Mouse (Mus musculus): ENCODE measurements around the gene Prr11.
A peak's percentile ranks its signal among the peaks of the same experiment; 100 is the strongest.
"Not testable (repeated sequence)": the region's sequence is repeated elsewhere in the genome, so short reads cannot be mapped to it uniquely, and the experiment has no call there.

Prr11 gene

DNA sequence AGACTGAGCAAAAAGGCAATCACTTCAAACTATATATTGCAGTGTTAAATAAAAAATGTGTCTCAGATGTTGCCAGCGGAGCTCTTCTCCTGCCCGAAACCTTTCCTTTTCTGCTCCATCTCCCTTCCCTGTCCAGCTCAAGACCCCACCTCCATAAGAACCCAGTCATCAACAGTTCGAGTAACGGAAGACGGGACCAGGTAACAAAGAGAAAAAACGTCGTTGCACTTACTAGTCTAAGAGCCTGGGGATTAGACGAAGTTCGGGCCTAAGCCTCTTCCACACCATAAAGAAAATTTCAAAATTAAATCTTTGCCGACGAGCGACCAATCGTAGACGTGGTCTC lies at the start of gene Prr11:
Prr11 (minus strand) TSS at position 300 of the 346 bp plus-strand sequence.
- DNase-seq, result no peak

DNA sequence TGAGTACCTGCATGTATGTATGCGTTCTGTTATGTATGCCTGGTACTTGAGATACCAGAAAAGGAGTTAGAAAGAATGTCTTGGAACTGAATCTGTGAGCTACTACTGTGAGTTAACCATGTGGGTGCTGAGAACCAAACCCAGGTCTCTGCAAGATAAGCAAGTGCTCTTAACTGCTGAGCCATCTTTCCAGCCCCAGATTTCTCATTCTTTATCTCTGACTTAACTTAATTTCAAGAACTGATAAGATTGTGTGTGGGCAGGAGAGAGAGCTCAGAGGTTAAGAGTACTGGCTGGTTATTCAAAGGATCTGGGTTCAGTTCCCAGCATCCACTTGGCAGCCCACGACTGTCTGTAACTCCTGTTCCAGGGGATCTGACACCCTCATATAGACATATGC lies 49.5 kb upstream of the Prr11 start:
- DNase-seq, result no peak

DNA sequence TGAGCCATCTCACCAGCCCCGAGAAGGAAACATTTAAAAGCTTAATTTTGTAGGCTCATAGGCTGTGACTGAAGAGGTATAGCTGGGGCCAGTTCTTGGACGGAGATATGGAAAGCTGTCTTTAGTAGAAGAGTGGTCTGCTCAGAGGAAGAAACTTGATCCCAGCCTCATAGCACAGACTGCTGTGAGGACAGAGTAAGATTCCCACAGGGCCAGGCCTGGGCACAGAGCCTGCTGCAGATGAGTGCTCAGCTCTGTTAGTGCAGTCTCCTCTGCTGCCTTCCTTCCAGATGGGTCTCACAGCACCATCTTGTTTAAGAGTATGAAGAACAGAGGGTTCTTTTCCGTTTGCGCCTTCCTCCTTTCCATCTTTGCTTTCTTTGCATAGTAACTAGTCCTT lies 27.7 kb upstream of the Prr11 start:
- DNase-seq, result no peak

DNA sequence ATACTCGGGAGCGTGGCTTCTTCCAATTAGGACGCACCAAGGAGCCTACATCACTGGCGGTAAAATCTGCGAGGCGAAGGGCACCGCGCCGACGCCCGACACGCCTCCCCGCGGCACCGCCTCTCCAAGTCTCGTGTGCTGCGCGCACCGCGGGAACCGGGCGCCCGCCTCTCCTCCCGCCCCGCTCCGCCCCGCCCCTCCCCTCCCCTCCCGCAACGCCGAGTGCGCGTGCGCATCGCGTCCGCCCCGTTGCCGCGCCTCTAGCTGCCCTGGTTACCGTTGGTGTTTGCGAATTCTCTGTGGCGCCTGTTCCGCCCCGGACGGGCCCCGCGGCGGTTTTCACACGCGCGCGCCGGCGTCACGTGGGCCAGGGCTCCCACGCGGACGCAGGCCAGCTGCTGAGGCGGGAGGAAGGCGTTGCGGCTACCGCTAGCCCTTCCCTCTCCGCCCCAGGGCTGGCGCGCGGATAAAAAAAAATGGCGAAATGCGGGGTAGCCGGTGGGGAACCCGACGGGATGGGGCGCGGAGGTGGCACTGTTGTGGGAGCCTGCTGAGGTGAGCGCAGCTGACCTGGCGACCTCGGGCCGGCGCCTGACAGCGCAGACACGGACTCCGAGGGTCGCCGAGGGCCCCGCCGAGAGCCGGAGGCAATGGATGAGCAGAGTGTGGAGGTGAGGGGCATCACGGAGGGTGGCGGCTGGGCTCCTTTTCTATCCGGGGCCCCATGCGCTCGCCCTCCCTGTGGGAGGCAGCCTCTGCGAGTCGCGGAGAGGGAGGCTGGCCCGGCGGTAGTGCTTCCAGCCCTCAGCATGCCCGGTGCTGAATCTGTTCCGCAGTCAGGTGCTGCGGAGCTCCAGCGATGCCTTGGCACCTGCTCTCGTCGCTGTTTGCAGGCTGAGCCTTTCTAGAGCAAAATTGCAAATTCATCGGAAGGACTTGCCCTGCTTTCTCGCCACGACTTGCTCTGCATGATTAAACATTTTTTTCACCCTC lies 18.6 kb upstream of the Prr11 start, which contains the start of gene Trim37:
Trim37 (plus strand) TSS at position 254 of the 993 bp plus-strand sequence.
- peak; percentile 89 to 93 for DNase-seq

DNA sequence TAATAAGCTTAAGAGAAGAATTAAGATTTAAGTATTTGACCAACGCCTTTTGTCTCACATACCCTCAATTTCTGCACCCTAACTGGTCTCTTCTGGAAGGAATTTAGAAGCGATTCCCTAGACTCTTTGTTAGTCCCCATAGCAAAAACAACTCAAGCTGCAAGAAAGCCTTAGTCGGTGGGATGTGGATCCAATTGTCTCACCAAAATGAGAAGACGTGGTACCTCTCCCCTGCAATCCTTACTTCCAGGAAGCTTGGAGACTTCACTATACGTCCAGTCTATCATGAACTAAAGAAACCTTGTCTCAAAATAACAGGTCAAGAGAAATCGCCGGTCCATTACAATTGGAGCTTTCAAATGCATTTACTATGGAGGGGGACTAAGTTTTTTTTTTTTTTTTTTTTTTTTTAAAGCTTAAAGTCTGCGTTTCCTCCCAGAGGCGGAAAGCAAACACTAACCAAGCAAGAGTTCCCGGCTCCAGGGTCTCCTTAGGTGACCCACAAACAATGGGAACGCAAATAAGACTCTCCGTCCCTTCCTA lies 17.8 kb upstream of the Prr11 start:
- DNase-seq, result no peak

DNA sequence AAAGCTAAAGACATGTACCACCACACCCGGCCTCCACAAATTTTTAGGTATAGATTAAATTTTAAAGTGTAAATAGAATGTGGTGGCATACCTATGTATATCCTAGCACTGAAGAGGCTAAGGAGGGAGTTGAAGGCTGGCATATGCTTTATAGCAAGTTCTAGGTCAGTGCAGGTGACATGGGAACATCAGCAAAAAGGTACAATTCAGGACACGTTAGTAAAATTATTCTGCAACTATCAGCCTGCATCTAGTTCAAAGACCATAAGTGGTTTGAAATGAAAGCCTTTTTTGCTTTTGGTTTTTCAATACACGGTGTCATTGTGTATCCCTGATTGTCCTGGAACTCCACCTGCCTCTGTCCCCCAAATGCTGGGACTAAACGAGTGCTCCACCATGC lies 17.1 kb upstream of the Prr11 start:
- DNase-seq, result no peak

DNA sequence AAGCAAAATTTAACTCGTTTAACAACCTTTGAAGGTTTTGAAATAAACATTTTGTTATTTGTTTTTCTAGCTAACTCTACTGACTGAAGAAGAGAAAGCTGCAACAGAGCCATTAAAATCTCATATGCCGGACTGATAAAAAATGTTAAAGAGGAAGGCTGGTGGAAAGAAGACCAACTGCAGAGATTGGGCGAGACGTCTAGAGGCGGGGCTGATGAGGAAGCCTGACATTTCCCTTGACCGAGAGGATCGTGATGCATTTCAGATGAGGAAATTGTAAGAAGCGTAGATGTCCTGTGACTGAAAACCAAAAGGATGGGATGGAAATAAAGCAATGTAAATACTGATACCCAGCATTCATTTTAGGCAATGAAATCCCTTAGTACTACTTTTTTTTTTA lies 13.4 kb upstream of the Prr11 start:
- no peak for DNase-seq

DNA sequence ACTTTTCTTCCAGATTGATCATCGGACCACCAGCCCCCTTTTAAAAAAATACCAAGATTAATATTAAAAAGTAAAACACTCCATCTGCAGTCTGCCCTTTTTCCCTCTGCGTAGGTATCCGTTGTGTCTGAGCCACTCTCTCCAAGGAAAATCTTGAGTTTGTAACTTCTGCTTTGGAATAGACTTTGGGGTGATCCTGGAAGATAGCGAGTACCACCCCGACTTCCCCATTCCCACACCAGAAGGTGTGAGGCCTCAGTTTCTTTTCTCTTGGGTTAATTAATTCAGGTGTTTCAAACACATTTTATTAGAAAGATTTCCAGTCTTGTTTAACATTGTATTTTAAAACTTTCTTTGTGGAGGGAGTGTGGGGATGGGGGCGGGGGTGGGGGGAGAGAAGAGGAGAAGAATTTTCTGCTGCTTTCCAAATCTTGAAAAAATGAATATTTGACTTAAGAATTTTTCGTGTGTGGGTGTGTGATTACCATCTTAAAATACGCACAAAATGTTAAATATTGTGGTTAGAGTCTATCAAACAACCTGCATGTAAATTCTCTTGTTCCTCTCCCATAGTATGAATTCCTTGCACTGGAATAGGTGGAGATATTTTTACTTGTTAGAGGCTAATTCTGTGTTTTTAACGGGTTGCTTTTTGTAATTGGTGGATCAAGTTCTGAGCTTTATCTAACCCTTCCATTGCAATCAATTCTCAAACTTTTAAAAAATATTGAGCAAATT lies 1.8 kb upstream of the Prr11 start:
- DNase-seq, result no peak

DNA sequence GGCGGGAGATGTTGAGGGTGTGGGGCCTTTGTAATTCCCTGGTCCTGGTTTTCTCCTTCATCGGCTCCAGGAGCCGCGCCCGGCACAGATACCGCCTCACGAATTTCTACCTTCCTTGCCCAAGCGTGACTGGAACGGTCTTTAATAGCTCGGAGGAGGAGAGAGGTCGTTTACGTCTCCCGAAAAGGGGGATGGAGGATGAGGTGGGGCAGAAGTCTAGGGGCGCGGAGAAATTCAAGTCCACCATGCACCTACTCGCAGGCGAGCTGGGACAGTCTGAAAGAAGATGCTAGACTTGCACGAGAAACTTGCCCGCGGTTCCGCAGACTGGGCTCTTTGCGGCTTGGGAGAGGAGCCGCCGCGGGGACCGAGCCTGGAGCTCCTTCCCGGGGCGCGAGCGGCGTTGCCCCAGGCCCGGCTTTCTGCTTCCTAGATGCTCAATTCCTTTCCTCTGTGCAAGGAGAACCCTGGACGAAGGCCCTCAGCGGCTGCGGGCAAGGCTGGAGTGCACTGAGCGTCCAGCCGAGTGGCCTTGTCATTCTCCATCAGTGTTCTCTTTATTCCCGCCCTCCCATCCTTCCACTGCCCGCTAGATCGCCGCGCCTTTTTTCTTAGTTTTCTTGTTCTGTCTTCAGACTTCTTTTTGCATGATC lies 1.1 kb upstream of the Prr11 start:
- peak; percentile 13 to 15 for DNase-seq

DNA sequence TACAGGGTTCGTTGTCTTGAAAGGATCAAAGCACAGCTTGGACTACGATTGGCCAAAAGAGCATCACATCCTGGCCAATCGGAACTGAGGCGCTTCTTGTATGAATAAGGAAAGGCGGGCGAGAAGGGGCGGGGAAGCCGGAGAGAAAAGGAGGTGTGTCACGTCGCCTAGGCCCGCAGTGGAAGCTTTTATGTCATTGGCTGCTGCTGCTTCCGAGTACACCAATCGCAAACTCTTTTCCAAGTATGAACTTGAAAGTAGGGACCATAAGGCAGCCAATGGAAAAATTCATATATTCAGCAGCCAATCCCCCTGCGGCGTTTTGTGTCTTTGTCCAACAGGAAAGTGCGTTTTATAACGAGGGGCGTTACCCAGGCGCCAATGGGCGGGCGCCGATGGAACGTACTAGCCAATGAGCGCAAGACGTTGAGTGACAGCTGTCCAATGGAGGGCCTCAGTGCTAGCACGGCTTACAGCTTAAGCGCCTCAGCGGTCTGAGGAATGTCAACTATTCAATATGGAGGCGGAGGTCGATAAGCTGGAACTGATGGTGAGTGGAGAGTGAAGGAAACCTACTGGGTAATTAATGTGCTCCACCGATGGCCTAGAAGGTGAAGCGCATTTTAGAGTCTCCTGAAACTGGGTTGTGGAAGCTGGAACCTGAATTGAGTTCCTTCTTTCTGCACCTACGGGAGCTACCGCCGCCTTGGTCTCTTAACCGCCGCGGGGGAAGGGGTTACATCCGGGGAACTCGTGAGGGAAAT lies 429 bp upstream of the Prr11 start, which contains the start of gene Ska2:
Ska2 (plus strand) TSS at position 480 of the 764 bp plus-strand sequence.
- peak; percentile 99 for DNase-seq

DNA sequence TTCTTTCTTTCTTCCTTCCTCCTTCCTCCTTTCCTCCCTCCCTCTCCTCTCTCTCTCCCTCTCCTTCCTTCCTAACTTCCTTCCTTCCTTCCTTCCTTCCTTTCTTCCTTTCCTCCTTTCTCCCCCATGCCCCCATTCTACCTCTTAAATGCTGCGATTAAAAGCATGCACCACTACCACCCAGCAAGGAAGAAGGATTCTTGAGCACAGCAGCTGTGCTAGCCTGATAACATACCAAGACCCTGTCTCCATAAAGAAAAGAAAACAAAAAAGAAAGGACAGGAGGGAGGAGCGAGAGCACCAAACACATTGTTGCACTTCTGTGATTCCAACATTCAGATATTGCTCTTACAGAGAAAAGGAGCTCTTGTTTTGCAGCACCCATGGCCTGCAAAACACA lies 21.4 kb downstream of the Prr11 start:
- no peak for DNase-seq

DNA sequence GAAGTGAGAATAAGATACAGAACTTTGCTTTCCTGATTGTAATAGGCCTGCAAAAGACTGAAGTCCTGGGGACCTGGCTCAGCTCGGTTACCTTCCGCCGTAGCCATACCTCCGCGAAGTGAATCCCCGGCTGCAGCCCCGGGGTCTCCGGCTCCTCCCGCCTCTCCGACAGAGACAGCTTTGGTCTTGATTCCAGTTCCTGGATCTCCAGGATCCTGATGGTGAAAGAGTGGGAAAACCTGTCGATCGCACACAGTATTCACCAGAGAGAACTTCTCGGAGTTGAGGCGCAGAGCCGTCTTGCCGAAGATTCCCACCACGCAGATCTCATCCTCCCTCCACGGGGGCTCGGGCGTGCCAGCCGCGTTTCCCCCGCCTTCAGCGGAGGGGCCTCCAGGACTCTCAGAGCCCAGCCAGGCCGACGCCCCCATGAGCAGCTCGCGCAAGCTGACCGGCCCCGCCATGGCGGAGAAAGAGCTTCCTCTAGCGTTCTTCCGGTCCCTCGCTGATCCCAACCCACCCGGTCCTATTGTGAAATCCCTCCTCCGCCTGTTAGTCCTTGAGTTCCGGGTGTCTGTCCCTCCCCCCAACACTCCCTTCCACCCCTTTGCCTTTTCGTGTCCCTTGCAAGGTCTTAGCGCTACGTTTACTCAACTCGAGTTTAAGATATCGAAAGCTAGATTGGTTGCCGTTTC lies 22.1 kb downstream of the Prr11 start, which contains the start of gene Smg8:
Smg8 (minus strand) TSS at position 485 of the 695 bp plus-strand sequence.
- peak; percentile 84 to 89 for DNase-seq

DNA sequence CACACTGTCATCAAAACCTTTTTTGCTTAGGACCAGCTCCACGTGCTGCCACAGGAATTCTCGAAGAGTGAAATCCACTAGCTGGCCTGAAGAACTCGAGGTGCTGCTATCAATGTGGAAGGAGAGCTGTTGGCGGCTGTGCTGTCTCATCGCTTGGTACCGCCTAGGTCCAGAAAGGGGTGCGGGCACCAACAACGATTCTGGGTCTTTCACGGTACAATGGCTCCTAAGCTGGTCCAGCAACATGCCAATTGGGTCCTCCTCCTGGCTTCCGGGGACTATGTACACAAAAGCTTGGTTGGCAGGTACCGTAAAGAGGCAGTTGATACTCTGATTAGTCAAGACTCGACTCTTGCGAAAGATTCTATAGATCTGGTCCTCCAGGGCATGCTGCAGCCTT lies 23.0 kb downstream of the Prr11 start:
- DNase-seq, result no peak

DNA sequence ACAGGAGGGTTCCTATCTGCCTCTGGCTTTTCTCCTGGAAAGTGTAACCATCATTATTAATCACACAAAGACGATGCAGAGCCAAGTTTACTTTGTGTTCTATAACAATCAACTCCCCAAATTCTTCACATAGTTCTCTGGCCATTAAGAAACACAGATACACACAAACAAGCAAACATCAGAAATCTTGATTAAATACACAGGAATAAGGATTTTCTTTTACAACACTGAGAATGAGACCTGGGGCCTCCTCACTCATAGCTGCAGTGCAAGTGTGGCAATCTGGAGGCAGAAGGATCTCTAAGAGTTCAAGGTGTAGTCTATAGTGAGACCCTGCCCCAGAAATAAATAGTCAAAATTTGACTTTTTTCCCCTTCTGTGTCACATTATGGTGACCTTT lies 24.8 kb downstream of the Prr11 start:
- DNase-seq, result no peak

DNA sequence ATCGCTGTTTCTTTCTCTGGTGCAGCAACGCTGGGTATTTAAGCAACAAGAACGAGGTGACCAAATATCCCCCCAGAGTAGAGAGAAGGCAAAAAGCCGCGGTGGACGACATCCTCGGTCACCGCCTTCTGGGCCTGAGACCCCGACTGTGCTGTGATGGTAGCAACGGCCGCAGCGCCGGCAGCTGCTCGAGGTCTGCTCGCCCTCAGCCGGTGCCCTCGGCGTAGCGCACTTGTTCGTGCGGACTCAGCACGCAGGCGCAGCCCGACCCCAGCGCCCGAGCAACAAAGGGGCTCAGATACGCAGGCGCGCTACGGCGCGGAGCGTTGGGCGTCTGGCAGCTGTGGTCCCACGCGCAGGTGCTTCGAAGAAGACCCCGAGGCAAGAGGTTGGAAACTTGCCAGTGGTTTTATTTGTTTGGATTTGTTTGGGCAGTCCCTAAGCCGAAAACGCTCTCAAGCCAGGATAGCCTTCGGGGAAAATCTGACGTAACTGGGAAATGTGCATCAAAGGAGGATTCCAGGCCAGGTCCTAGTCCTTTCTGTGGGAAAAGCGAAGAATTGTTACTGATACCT lies 34.6 kb downstream of the Prr11 start, which contains the start of gene Gdpd1:
Gdpd1 (minus strand) TSS at position 197 of the 575 bp plus-strand sequence.
- DNase-seq, result peak; percentile 89 to 91

DNA sequence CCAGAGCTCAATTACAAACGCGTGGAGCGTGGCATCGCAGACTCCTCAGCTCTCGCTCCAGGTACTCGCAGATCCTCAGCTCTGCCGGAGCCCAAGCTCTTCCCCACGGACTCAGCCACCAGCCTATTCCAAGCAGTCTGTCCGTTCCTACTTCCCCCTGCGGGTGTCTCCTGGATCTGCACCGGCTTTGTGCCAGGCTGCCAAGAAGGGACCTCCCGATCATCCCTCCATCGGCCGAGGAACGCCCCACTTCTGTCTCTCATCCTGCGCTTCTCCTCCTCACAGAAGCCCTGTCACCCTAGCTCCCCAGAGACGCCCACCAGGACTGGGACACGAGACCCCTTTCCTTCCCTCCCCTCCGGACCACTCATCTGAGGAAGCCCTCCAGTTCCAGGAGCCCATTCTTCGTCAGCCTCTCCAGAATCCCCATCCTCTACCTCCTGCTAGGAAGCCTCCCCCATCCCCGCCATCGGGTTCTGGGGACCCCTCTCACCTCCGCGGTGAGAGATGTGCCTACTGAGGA lies 35.1 kb downstream of the Prr11 start:
- peak; percentile 76 to 84 for DNase-seq

DNA sequence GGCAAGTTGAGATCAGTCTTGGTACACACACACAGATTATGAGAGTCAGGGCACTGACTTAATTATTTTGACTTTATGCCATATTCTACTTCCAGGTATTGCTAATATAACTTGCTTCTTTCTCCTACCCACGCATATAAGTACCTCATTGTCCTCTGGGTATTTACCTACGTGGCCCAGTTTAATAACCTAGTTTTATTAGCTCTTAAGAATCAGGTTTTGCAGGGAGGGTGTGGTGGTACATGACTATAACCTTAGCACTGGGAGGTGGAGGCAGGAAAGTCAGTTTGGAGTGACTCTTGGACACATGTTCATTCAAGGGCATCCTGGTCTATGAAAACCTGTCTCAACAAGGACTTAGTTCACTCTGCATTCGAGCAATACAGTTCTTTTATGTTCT lies 46.4 kb downstream of the Prr11 start:
- DNase-seq, result peak in 1 of 2 experiments; percentile 6

DNA sequence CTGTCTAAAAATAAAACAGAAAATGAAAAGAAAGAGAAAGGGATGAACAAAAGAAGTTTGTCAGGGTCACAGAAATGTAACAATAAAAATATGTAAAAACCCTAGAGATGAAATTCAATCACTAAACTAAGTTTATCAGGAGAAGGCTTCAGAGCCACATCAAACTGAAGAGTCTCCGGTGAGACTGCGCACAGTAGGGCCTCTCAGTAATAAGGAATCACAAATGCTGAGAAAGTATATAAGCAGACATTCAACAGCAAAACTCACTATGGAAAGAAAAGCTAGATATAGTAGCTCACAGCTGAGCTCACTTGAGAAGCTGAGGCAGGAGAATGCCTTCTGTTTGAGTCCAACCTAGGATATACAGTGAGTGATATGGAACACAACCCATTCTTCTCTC lies 48.1 kb downstream of the Prr11 start:
- no peak for DNase-seq

DNA sequence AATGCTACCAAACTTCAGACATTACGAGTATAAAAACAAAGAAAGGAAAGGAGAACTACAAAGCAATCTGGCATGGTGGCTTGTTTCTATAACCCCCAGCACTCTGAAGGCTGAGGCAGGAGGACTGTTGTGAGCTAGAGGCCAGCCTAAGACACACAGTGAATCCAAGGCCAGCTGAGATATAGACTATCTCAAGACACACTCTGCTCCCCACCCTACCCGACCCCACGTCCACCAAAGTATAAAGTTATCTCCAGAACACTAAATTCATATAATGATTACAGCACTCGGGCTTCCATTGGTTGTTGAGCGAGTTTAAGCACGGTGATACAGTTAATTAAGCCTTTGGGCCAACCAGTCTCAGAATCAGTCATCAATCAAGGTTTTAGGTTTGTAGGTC lies 52.2 kb downstream of the Prr11 start:
- no peak for DNase-seq

DNA sequence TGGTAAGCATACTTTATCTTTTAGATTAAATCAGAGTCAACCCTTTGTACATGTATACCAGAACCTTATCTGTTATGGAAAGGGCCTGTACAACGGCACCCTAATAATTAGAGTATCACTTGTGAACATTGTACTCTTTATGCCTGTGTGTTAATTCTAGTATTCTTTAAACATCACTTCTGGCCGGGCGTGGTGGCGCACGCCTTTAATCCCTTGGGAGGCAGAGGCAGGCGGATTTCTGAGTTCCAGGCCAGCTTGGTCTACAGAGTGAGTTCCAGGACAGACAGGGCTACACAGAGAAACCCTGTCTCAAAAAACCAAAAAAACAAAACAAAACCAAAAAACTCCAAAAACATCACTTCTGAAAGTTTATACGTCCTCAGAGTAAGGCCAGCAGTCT lies 59.6 kb downstream of the Prr11 start:
- DNase-seq, result not testable (repeated sequence)

DNA sequence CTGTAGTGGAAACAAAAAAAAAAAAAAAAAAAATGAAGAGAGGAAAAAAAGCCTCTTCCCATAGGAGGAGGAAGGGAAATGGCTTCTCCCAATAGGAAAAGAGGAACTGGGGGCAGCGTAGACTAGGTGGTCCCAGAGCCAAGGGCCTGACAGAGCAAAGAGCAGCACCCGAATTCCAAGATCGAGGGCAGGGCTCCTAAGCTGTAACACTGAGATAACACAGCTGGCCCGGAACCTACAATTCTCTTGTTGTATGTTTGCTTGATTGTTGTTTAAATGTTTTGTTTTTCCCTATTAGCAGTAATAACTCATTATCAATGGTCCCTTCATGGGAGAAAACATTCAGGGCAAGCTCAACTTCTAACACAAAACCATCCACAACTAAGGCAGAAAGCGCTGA lies 61.5 kb downstream of the Prr11 start:
- DNase-seq, result no peak

Data from lung, adult 18-20 months (tissue).